Mouse (Mus musculus) hindbrain, embryonic 12.5 days (tissue): ENCODE results near the gene Rnf26. TPM values are rescaled to one million over a fixed set of nuclear protein-coding genes. Genes with fewer than 3 reads are reported as not detected.

Source experiments
- ATAC-seq: fragments of 200-750 bp; cut with Nextera tagmentation; 2 replicates; pipeline ENCODE4 v1.8.0; 2017; ENCODE audit warnings: moderate TSS enrichment; ENCODE audit not compliant: low FRiP score
- H3K27ac ChIP-seq: fragments of 300-500 bp; sonication (generic); 2 replicates; pipeline ENCODE4 v1.5.1; 2016; ENCODE audit warnings: mild to moderate bottlenecking
- H3K27me3 ChIP-seq: fragments of 300-500 bp; sonication (generic); 2 replicates; pipeline ENCODE4 v1.6.1; 2016; ENCODE audit warnings: mild to moderate bottlenecking
- H3K36me3 ChIP-seq: fragments of 300-500 bp; sonication (generic); 2 replicates; pipeline ENCODE4 v1.6.1; 2016; ENCODE audit warnings: mild to moderate bottlenecking
- H3K4me1 ChIP-seq: fragments of 300-500 bp; sonication (generic); 2 replicates; pipeline ENCODE4 v1.6.1; 2016
- H3K4me2 ChIP-seq: fragments of 300-500 bp; sonication (generic); replicated peaks from 2 replicates; pipeline ENCODE4 v1.6.1; 2016; ENCODE audit warnings: mild to moderate bottlenecking
- H3K4me3 ChIP-seq: fragments of 300-500 bp; sonication (generic); 2 replicates; pipeline ENCODE4 v1.5.1; 2016; ENCODE audit warnings: mild to moderate bottlenecking
- H3K9ac ChIP-seq: fragments of 300-500 bp; sonication (generic); 2 replicates; pipeline ENCODE4 v1.6.1; 2016; ENCODE audit warnings: mild to moderate bottlenecking, moderate library complexity
- H3K9me3 ChIP-seq: fragments of 300-500 bp; sonication (generic); replicated peaks from 2 replicates; pipeline ENCODE4 v1.6.1; 2016; ENCODE audit warnings: mild to moderate bottlenecking
- WGBS: fragments of 180-500 bp; shearing (Covaris S2); methylation state at CpG from one replicate; pipeline ENCODE4 v1.1.7; 2016; 5-methylcytosine and 5-hydroxymethylcytosine counted together
- polyA plus RNA-seq: library from polyadenylated mRNA; unstranded; fragments of >200 nt; fragmentation: Nextera tagmentation; extraction: Ambion mirVana; gene quantifications from 2 replicates; pipeline ENCODE4 v1.2.1, GENCODE M21; 2016

The Rnf26 gene
- polyA plus RNA-seq: 57.1 and 61.4 TPM in 2 replicates

GRCm38 (mm10) chr9:44113105-44113789, at the start of gene Rnf26, which contains the start of gene Gm49380:
Rnf26 (minus strand) TSS chr9:44113517.
Gm49380 (minus strand) TSS chr9:44113500.
- H3K4me3 ChIP-seq: peak within 1 kb of the TSS; percentile 92
- WGBS: under 1% methylated on average over 45 of the region's 51 CpGs

GRCm38 (mm10) chr9:44159886-44160285, 46.6 kb upstream of the Rnf26 start:
- Histone ChIP-seq H3K27ac (no peak overlapping the region), H3K36me3 (peaks cover 70% of the 10 kb centered on the region), H3K4me3 (no peak overlapping the region), H3K27me3 (no peaks in the 10 kb centered on the region), H3K9ac (no peak overlapping the region), H3K4me1 (no peaks in the 10 kb centered on the region), H3K9me3 (no peaks in the 10 kb centered on the region), H3K4me2 (no peak overlapping the region)
- no peak for ATAC-seq
- WGBS: 78% methylated on average over 3 of the region's 3 CpGs

More at GRCm38 (mm10) chr9:44113105-44113789, at the start of gene Rnf26, which contains the start of gene Gm49380:
- Histone ChIP-seq H3K9me3 (no peaks in the 10 kb centered on the region), H3K27me3 (no peaks in the 10 kb centered on the region), H3K36me3 (no peaks in the 10 kb centered on the region; the same call in 1 of the 2 replicates), H3K27ac (peak within 1 kb of the TSS; percentile 57; the same call in 1 of the 2 replicates), H3K4me1 (peaks cover 32% of the 10 kb centered on the region), H3K4me2 (peak within 1 kb of the TSS; percentile 58), H3K9ac (peak within 1 kb of the TSS; percentile 84)
- peak; percentile 97 for ATAC-seq

GRCm38 (mm10) chr9:44147290-44147689, 34.0 kb upstream of the Rnf26 start:
- ATAC-seq: no peak

GRCm38 (mm10) chr9:44144718-44145060, 31.4 kb upstream of the Rnf26 start:
- no peak overlapping the region for H3K9ac ChIP-seq
- H3K4me1 ChIP-seq: no peaks in the 10 kb centered on the region
- ATAC-seq: no peak
- no peaks in the 10 kb centered on the region for H3K27me3 ChIP-seq
- no peak overlapping the region for H3K4me2 ChIP-seq
- no peak overlapping the region for H3K4me3 ChIP-seq
- peaks cover 38% of the 10 kb centered on the region for H3K36me3 ChIP-seq
- no peaks in the 10 kb centered on the region for H3K9me3 ChIP-seq
- H3K27ac ChIP-seq: no peak overlapping the region

More at GRCm38 (mm10) chr9:44147290-44147689, 34.0 kb upstream of the Rnf26 start:
- Histone ChIP-seq H3K9me3 (no peaks in the 10 kb centered on the region), H3K4me1 (no peaks in the 10 kb centered on the region), H3K4me3 (no peak overlapping the region), H3K36me3 (peaks cover 52% of the 10 kb centered on the region), H3K9ac (no peak overlapping the region), H3K27me3 (no peaks in the 10 kb centered on the region), H3K27ac (no peak overlapping the region), H3K4me2 (no peak overlapping the region)
- 74% methylated on average over 3 of the region's 3 CpGs for WGBS

GRCm38 (mm10) chr9:44144023-44144717, 30.9 kb upstream of the Rnf26 start:
- Histone ChIP-seq H3K36me3 (peaks cover 33% of the 10 kb centered on the region), H3K9me3 (no peaks in the 10 kb centered on the region), H3K4me1 (no peaks in the 10 kb centered on the region), H3K4me2 (no peak overlapping the region), H3K4me3 (no peak overlapping the region), H3K9ac (no peak overlapping the region), H3K27me3 (no peaks in the 10 kb centered on the region), H3K27ac (no peak overlapping the region)
- WGBS: 27% methylated on average over 7 of the region's 8 CpGs
- ATAC-seq: no peak

GRCm38 (mm10) chr9:44143421-44143820, 30.1 kb upstream of the Rnf26 start:
- H3K9me3 ChIP-seq: no peaks in the 10 kb centered on the region
- no peak for ATAC-seq
- no peaks in the 10 kb centered on the region for H3K4me1 ChIP-seq
- H3K4me2 ChIP-seq: no peak overlapping the region
- WGBS: 70% methylated on average over 5 of the region's 5 CpGs
- peaks cover 27% of the 10 kb centered on the region for H3K36me3 ChIP-seq
- H3K4me3 ChIP-seq: no peak overlapping the region
- H3K27me3 ChIP-seq: no peaks in the 10 kb centered on the region
- H3K9ac ChIP-seq: no peak overlapping the region
- no peak overlapping the region for H3K27ac ChIP-seq

- no peaks in the 10 kb centered on the region for H3K4me1 ChIP-seq
- ATAC-seq: no peak
- peaks cover 27% of the 10 kb centered on the region for H3K36me3 ChIP-seq
- no peak overlapping the region for H3K4me3 ChIP-seq
- H3K4me2 ChIP-seq: no peak overlapping the region
- no peak overlapping the region for H3K27ac ChIP-seq
- no peak overlapping the region for H3K9ac ChIP-seq
- 71% methylated on average over 5 of the region's 5 CpGs for WGBS
- H3K27me3 ChIP-seq: peaks cover under 1% of the 10 kb centered on the region; the same call in 1 of the 2 replicates
- H3K9me3 ChIP-seq: no peaks in the 10 kb centered on the region
Measured at GRCm38 (mm10) chr9:44141951-44142350, 28.6 kb upstream of the Rnf26 start.

GRCm38 (mm10) chr9:44137846-44138245, 24.5 kb upstream of the Rnf26 start:
- Histone ChIP-seq H3K9ac (no peak overlapping the region), H3K4me2 (no peak overlapping the region), H3K27ac (no peak overlapping the region), H3K27me3 (peaks cover 39% of the 10 kb centered on the region), H3K9me3 (no peaks in the 10 kb centered on the region), H3K4me1 (peaks cover 24% of the 10 kb centered on the region), H3K4me3 (no peak overlapping the region), H3K36me3 (peaks cover 3% of the 10 kb centered on the region)
- no peak for ATAC-seq
- WGBS: 65% methylated on average over 4 of the region's 4 CpGs

GRCm38 (mm10) chr9:44135731-44136411, 22.6 kb upstream of the Rnf26 start:
- H3K4me3 ChIP-seq: peak overlapping the region; percentile 42
- H3K9ac ChIP-seq: peak overlapping the region; percentile 62
- peaks cover 3% of the 10 kb centered on the region; the same call in 1 of the 2 replicates for H3K36me3 ChIP-seq
- 62% methylated on average over 7 of the region's 7 CpGs for WGBS
- no peaks in the 10 kb centered on the region for H3K9me3 ChIP-seq
- peaks cover 54% of the 10 kb centered on the region for H3K27me3 ChIP-seq
- H3K4me2 ChIP-seq: peak overlapping the region; percentile 76
- peaks cover 28% of the 10 kb centered on the region for H3K4me1 ChIP-seq
- no peak overlapping the region for H3K27ac ChIP-seq
- ATAC-seq: no peak

- Histone ChIP-seq H3K4me3 (peak overlapping the region; percentile 42), H3K36me3 (no peaks in the 10 kb centered on the region), H3K9me3 (no peaks in the 10 kb centered on the region), H3K9ac (peak overlapping the region; percentile 62), H3K4me2 (peak overlapping the region; percentile 76), H3K27ac (no peak overlapping the region), H3K4me1 (peaks cover 36% of the 10 kb centered on the region), H3K27me3 (peaks cover 55% of the 10 kb centered on the region)
- 2% methylated on average over 48 of the region's 49 CpGs for WGBS
- no peak for ATAC-seq
Measured at GRCm38 (mm10) chr9:44134851-44135730, 21.8 kb upstream of the Rnf26 start.

GRCm38 (mm10) chr9:44134101-44134850, 21.0 kb upstream of the Rnf26 start, which contains the start of gene Mcam:
Mcam (plus strand) TSS chr9:44134469.
- Histone ChIP-seq H3K9ac (peak within 1 kb of the TSS; percentile 62), H3K9me3 (no peaks in the 10 kb centered on the region), H3K4me3 (peak within 1 kb of the TSS; percentile 42), H3K4me1 (peaks cover 42% of the 10 kb centered on the region), H3K36me3 (no peaks in the 10 kb centered on the region), H3K4me2 (peak within 1 kb of the TSS; percentile 76), H3K27ac (no peak within 1 kb of the TSS), H3K27me3 (peaks cover 61% of the 10 kb centered on the region)
- ATAC-seq: peak; percentile 47; the same call in 1 of the 2 replicates
- 2% methylated on average over 52 of the region's 55 CpGs for WGBS
